Mouse (Mus musculus) forebrain, embryonic 10.5 days (tissue): ENCODE results near the gene Cfap100. TPM values are rescaled to one million over a fixed set of nuclear protein-coding genes. Genes with fewer than 3 reads are reported as not detected.

Experiments
- DNase-seq: peaks from one replicate; pipeline ENCODE4 v3.0.0-alpha.2; 2017; ENCODE audit warnings: low spot score; ENCODE audit errors: extremely low spot score
- H3K27ac ChIP-seq: fragments of 300-500 bp; sonication (generic); 2 replicates; pipeline ENCODE4 v1.5.1; 2016; ENCODE audit warnings: mild to moderate bottlenecking
- H3K27me3 ChIP-seq: fragments of 300-500 bp; sonication (generic); 2 replicates; pipeline ENCODE4 v1.6.1; 2016; ENCODE audit warnings: mild to moderate bottlenecking; ENCODE audit not compliant: poor library complexity, severe bottlenecking
- H3K36me3 ChIP-seq: fragments of 300-500 bp; sonication (generic); replicated peaks from 2 replicates; pipeline ENCODE4 v1.6.1; 2016; ENCODE audit warnings: mild to moderate bottlenecking, moderate library complexity
- H3K4me1 ChIP-seq: fragments of 300-500 bp; sonication (generic); 2 replicates; pipeline ENCODE4 v1.6.1; 2016
- H3K4me3 ChIP-seq: fragments of 300-500 bp; sonication (generic); 2 replicates; pipeline ENCODE4 v1.5.1; 2016; ENCODE audit warnings: mild to moderate bottlenecking, moderate library complexity
- H3K9me3 ChIP-seq: fragments of 300-500 bp; sonication (generic); 2 replicates; pipeline ENCODE4 v1.6.1; 2016; ENCODE audit warnings: mild to moderate bottlenecking, moderate library complexity
- WGBS: fragments of 180-500 bp; shearing (Covaris S2); methylation state at CpG from one replicate; pipeline ENCODE4 v1.1.7; 2016; 5-methylcytosine and 5-hydroxymethylcytosine counted together
- polyA plus RNA-seq: library from polyadenylated mRNA; unstranded; fragments of >200 nt; fragmentation: Nextera tagmentation; extraction: Ambion mirVana; gene quantifications from 2 replicates; pipeline ENCODE4 v1.2.1, GENCODE M21; 2016

The Cfap100 gene
- polyA plus RNA-seq, 1 experiment from 2014 or later: 1.2 TPM

- no peak overlapping the region for H3K27ac ChIP-seq
- H3K4me1 ChIP-seq: no peaks in the 10 kb centered on the region
- whole genome bisulfite sequencing: 81% methylated on average over 7 of the region's 7 CpGs
- no peaks in the 10 kb centered on the region for H3K9me3 ChIP-seq
- no peak overlapping the region for H3K4me3 ChIP-seq
- H3K36me3 ChIP-seq: no peaks in the 10 kb centered on the region
- no peaks in the 10 kb centered on the region for H3K27me3 ChIP-seq
- no peak for DNase-seq
Measured at GRCm38 (mm10) chr6:90411926-90412325, 16.7 kb downstream of the Cfap100 start.

GRCm38 (mm10) chr6:90410972-90411371 lies 17.6 kb downstream of the Cfap100 start:
- no peak for DNase-seq
- H3K9me3 ChIP-seq: no peaks in the 10 kb centered on the region
- WGBS: 87% methylated on average over 1 of the region's 1 CpGs
- no peaks in the 10 kb centered on the region for H3K36me3 ChIP-seq
- no peaks in the 10 kb centered on the region for H3K27me3 ChIP-seq
- no peak overlapping the region for H3K4me3 ChIP-seq
- H3K27ac ChIP-seq: no peak overlapping the region
- H3K4me1 ChIP-seq: no peaks in the 10 kb centered on the region

GRCm38 (mm10) chr6:90408632-90409031 lies 20.0 kb downstream of the Cfap100 start:
- no peak for DNase-seq
- no peaks in the 10 kb centered on the region for H3K27me3 ChIP-seq

GRCm38 (mm10) chr6:90397291-90397690 lies 31.3 kb downstream of the Cfap100 start:
- Histone ChIP-seq H3K27ac (no peak overlapping the region), H3K36me3 (peaks cover 26% of the 10 kb centered on the region), H3K27me3 (no peaks in the 10 kb centered on the region), H3K4me3 (no peak overlapping the region), H3K9me3 (no peaks in the 10 kb centered on the region), H3K4me1 (no peaks in the 10 kb centered on the region)
- no peak for DNase-seq
- WGBS: 89% methylated on average over 3 of the region's 3 CpGs

More at GRCm38 (mm10) chr6:90408632-90409031, 20.0 kb downstream of the Cfap100 start:
- Histone ChIP-seq H3K36me3 (peaks cover 6% of the 10 kb centered on the region; the same call in 1 of the 2 replicates), H3K4me1 (no peaks in the 10 kb centered on the region), H3K27ac (no peak overlapping the region), H3K9me3 (no peaks in the 10 kb centered on the region), H3K4me3 (no peak overlapping the region)

GRCm38 (mm10) chr6:90395751-90396150 lies 32.8 kb downstream of the Cfap100 start:
- H3K27me3 ChIP-seq: no peaks in the 10 kb centered on the region
- peaks cover 24% of the 10 kb centered on the region for H3K36me3 ChIP-seq
- H3K27ac ChIP-seq: no peak overlapping the region
- H3K9me3 ChIP-seq: no peaks in the 10 kb centered on the region
- no peak for DNase-seq
- H3K4me1 ChIP-seq: no peaks in the 10 kb centered on the region
- H3K4me3 ChIP-seq: no peak overlapping the region
- WGBS: 88% methylated on average over 2 of the region's 2 CpGs

GRCm38 (mm10) chr6:90393948-90394347 lies 34.6 kb downstream of the Cfap100 start:
- H3K4me1 ChIP-seq: no peaks in the 10 kb centered on the region
- H3K9me3 ChIP-seq: no peaks in the 10 kb centered on the region
- H3K27me3 ChIP-seq: no peaks in the 10 kb centered on the region
- 68% methylated on average over 3 of the region's 3 CpGs for WGBS
- H3K27ac ChIP-seq: no peak overlapping the region
- no peak overlapping the region for H3K4me3 ChIP-seq
- H3K36me3 ChIP-seq: peaks cover 32% of the 10 kb centered on the region
- DNase-seq: no peak

- peaks cover 59% of the 10 kb centered on the region for H3K36me3 ChIP-seq
Measured at GRCm38 (mm10) chr6:90390629-90391028, 38.0 kb downstream of the Cfap100 start.

GRCm38 (mm10) chr6:90381465-90381864 lies 47.1 kb downstream of the Cfap100 start:
- Histone ChIP-seq H3K4me3 (no peak overlapping the region), H3K27ac (no peak overlapping the region), H3K9me3 (no peaks in the 10 kb centered on the region), H3K4me1 (no peaks in the 10 kb centered on the region), H3K27me3 (no peaks in the 10 kb centered on the region), H3K36me3 (peaks cover 100% of the 10 kb centered on the region)
- DNase-seq: no peak
- WGBS: 93% methylated on average over 2 of the region's 2 CpGs

More at GRCm38 (mm10) chr6:90390629-90391028, 38.0 kb downstream of the Cfap100 start:
- WGBS: 90% methylated on average over 4 of the region's 4 CpGs
- Histone ChIP-seq H3K9me3 (no peaks in the 10 kb centered on the region), H3K27me3 (no peaks in the 10 kb centered on the region), H3K4me1 (no peaks in the 10 kb centered on the region), H3K4me3 (no peak overlapping the region), H3K27ac (no peak overlapping the region)
- DNase-seq: no peak

- Histone ChIP-seq H3K4me3 (no peak overlapping the region), H3K36me3 (peaks cover 100% of the 10 kb centered on the region), H3K27me3 (no peaks in the 10 kb centered on the region), H3K4me1 (no peaks in the 10 kb centered on the region), H3K27ac (no peak overlapping the region), H3K9me3 (no peaks in the 10 kb centered on the region)
- 96% methylated on average over 2 of the region's 2 CpGs for WGBS
- DNase-seq: no peak
Measured at GRCm38 (mm10) chr6:90377708-90378107, 50.9 kb downstream of the Cfap100 start.

- Histone ChIP-seq H3K9me3 (no peaks in the 10 kb centered on the region), H3K36me3 (peaks cover 77% of the 10 kb centered on the region), H3K27me3 (no peaks in the 10 kb centered on the region), H3K4me3 (no peak overlapping the region), H3K4me1 (peaks cover 25% of the 10 kb centered on the region), H3K27ac (no peak overlapping the region)
- no peak for DNase-seq
- 91% methylated on average over 4 of the region's 4 CpGs for WGBS
Measured at GRCm38 (mm10) chr6:90374647-90375046, 54.0 kb downstream of the Cfap100 start.

- Histone ChIP-seq H3K36me3 (peaks cover 30% of the 10 kb centered on the region), H3K9me3 (no peaks in the 10 kb centered on the region), H3K27me3 (no peaks in the 10 kb centered on the region), H3K4me3 (peak overlapping the region; percentile 95), H3K27ac (peak overlapping the region; percentile 90), H3K4me1 (peaks cover 32% of the 10 kb centered on the region)
- peak; percentile 53 for DNase-seq
- WGBS: under 1% methylated on average over 98 of the region's 98 CpGs
Measured at GRCm38 (mm10) chr6:90369725-90370553, 58.7 kb downstream of the Cfap100 start.

- Histone ChIP-seq H3K27ac (peak within 1 kb of the TSS; percentile 90), H3K36me3 (peaks cover 22% of the 10 kb centered on the region)
Measured at GRCm38 (mm10) chr6:90368976-90369724, 59.4 kb downstream of the Cfap100 start, which contains the start of gene Zxdc. TSS of gene Zxdc (plus strand) at chr6:90369492.

GRCm38 (mm10) chr6:90363301-90363700 lies 65.3 kb downstream of the Cfap100 start:
- H3K27me3 ChIP-seq: no peaks in the 10 kb centered on the region
- no peaks in the 10 kb centered on the region for H3K9me3 ChIP-seq
- DNase-seq: no peak
- peaks cover 19% of the 10 kb centered on the region for H3K4me1 ChIP-seq
- H3K4me3 ChIP-seq: no peak overlapping the region
- no peak overlapping the region for H3K27ac ChIP-seq
- 81% methylated on average over 5 of the region's 5 CpGs for WGBS
- no peaks in the 10 kb centered on the region for H3K36me3 ChIP-seq

More at GRCm38 (mm10) chr6:90368976-90369724, 59.4 kb downstream of the Cfap100 start, which contains the start of gene Zxdc:
- no peaks in the 10 kb centered on the region for H3K9me3 ChIP-seq
- H3K4me3 ChIP-seq: peak within 1 kb of the TSS; percentile 95
- DNase-seq: peak; percentile 97
- peaks cover 32% of the 10 kb centered on the region for H3K4me1 ChIP-seq
- 6% methylated on average over 41 of the region's 41 CpGs for WGBS
- no peaks in the 10 kb centered on the region for H3K27me3 ChIP-seq
